Mouse (Mus musculus) ovary, postnatal 10 days (tissue): ENCODE data around the gene Ints3.
"Not testable (repeated sequence)": the region's sequence is repeated elsewhere in the genome, so short reads cannot be mapped to it uniquely, and the experiment has no call there.

ENCODE experiments used
- DNase-seq: peaks from one replicate; pipeline ENCODE4 v3.0.0; 2022; ENCODE audit warnings: low spot score

Ints3 gene

GRCm38 (mm10) chr3:90357959-90358358 is 75.5 kb downstream of the Ints3 start:
- DNase-seq, result no peak

- DNase-seq, result no peak
These were observed 85.6 kb downstream of the Ints3 start for GRCm38 (mm10) chr3:90347847-90348246.

GRCm38 (mm10) chr3:90342853-90343252 is 90.6 kb downstream of the Ints3 start:
- not testable (repeated sequence) for DNase-seq
